Mouse (Mus musculus) stomach, postnatal 0 days (tissue): ENCODE data around the gene Dnpep.

Source experiments
- CTCF ChIP-seq: IDR thresholded peaks from 2 replicates; pipeline ENCODE4 v1.5.1; 2016; ENCODE audit warnings: antibody characterized with exemption, low read depth, mild to moderate bottlenecking, moderate library complexity
- EP300 ChIP-seq: optimal IDR thresholded peaks from 2 replicates; pipeline ENCODE3; 2016; ENCODE audit warnings: antibody characterized with exemption

DNA sequence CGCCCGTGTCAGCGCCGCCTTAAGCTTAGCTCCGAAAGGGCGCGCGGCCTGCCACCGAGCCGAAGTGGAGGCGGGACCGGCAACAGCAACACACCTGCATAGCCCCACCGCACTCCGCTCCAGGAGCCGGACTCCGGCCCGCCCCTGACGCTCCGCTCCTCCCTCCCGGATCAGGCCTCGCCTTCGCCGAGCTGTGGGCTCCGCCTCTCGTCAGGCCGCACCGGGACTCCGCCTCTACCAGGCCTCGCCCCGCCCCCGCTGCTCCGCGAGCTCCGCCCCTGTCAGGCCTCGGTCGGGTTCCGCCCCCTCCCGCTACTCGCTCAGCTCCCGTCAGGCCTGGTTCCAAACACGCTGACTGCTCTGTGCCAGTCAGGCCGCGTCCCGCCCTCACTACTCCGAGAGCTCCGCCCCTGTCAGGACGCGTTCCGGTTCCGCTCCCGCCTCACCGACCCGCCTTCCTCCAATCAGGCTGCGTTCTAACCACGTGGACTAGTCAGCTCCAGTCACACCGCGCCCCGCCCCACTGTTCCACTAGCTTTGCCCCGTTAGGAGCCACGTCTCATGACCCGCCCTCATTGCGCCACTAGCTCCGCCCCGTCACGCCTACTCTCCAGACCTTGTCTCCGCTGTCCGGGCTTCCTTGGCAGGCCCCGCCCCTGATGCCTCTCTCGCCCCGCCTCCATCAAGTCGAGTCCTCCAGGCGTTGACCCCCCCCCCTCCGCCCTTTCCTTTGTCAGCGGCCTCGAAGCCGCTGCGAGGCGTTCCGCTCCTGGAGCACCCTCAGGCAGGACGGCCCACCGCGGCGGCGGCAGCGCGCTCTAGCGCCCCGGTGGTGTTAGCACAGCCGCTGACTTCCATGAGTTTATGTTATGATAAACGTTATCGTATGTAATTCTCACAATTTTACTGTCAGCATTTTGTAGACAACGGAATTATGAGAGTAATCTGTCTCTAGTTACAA, at the start of gene Dnpep:
- TF ChIP-seq CTCF = peak; percentile 87
- no peak for TF ChIP-seq EP300
